In the genomic region with DNA sequence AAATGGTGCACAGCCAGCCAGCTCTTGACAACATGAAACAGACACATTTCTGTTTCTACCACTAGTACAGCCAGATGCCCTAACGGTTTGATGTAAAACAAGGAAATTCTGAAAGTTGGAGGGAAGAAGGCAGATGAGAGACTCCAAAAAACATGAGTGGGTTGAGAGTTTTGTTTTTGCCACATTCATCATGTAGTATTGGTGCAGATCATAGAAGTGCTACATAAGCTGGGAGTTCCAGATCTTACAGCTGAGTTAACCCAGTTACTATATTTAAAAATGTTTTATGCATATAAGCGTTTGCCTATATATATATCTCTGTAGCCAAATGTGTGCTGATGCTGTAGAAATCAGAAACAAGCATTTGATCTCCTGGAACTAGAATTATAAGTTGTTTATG, we compare ENCODE assay signal across 22 mouse cellular contexts. TPM values are rescaled to one million over a fixed set of nuclear protein-coding genes. Genes with fewer than 3 reads are reported as not detected.
"Had no signal": no experiment of that assay in that cellular context is flagged by ENCODE, and none has a peak within 500 bp of the region (broad histone marks: within the 10 kb centered on the region; RNA-seq: fewer than 3 reads in every experiment).

No protein-coding gene starts in this region.

- DNase-seq: liver, postnatal 0 days; lung, adult 2 months; lung, postnatal 14 days; lung, postnatal 36 days; spleen, adult 18-20 months; thymus, adult 2 months; thymus, postnatal 25 days; thymus, postnatal 4 days had no signal

RNA-seq across cellular contexts. Expression of gene Olfr1367, which starts 26.0 kb away (rescaled TPM):
- polyA plus RNA-seq: liver, embryonic 15.5 days; liver, postnatal 0 days; lung, adult 2 months; lung, embryonic 15.5 days; lung, postnatal 0 days; macrophage; midbrain, embryonic 11.5 days; midbrain, embryonic 13.5 days; midbrain, embryonic 15.5 days; midbrain, postnatal 0 days; neural tube, embryonic 12.5 days; neural tube, embryonic 14.5 days; stomach, embryonic 14.5 days; stomach, embryonic 16.5 days; testis, adult 2 months; thymus, adult 2 months; urinary bladder, adult 2 months had no signal
